Mouse (Mus musculus): ENCODE measurements at regions not wholly inside any gene's neighbourhood (a gene's known extent, or its start where the extent isn't known, plus 50 kb on each side); places are given as distances from the start of the nearest gene placed in this dataset.

- Histone ChIP-seq H3K4me2 (ENCODE audit: low read depth) (no peak overlapping the region), H3K79me2 (ENCODE audit: control insufficient read depth, insufficient read depth) (no peaks in the 10 kb centered on the region)
- TF ChIP-seq MYOD1 (IDR thresholded peaks at IDR 0.05; ENCODE audit: control insufficient read depth in 1 of 3, insufficient read length in 2 of 3, low read depth in 2 of 3): no peak
Observed at GRCm38 (mm10) chr10:9096207-9096606, 210.3 kb upstream of the Sash1 start.

GRCm38 (mm10) chr10:9095163-9095562 is 209.3 kb upstream of the Sash1 start:
- Histone ChIP-seq H3ac (ENCODE audit: control insufficient read depth, insufficient read length) (no peak overlapping the region), H3K27me3 (ENCODE audit: control insufficient read depth, insufficient read depth, insufficient read length) (no peaks in the 10 kb centered on the region), H3K36me3 (ENCODE audit: control insufficient read depth, insufficient read depth) (no peaks in the 10 kb centered on the region), H3K4me2 (ENCODE audit: low read depth) (peak overlapping the region; percentile 52), H3K4me3 (no peak overlapping the region), H3K79me2 (ENCODE audit: control insufficient read depth, insufficient read depth) (no peaks in the 10 kb centered on the region)
- TF ChIP-seq MYOD1 (IDR thresholded peaks at IDR 0.05; ENCODE audit: control insufficient read depth in 1 of 3, insufficient read length in 2 of 3, low read depth in 2 of 3) (no peak), TCF3 (IDR thresholded peaks at IDR 0.05; ENCODE audit: insufficient read length, low read depth) (no peak), POLR2A (IDR thresholded peaks at IDR 0.05; ENCODE audit: insufficient read length, low read depth) (no peak), CEBPB (IDR thresholded peaks at IDR 0.05; ENCODE audit: insufficient read depth, poor library complexity, severe bottlenecking) (no peak), E2F4 (IDR thresholded peaks at IDR 0.05; ENCODE audit: insufficient read depth) (no peak), MYOG (IDR thresholded peaks at IDR 0.05; ENCODE audit: control insufficient read depth in 1 of 3, insufficient read depth in 1 of 3, insufficient read length in 2 of 3, low read depth in 2 of 3) (no peak), POLR2AphosphoS2 (IDR thresholded peaks at IDR 0.05; ENCODE audit: insufficient read length, low read depth) (no peak), MAX (IDR thresholded peaks at IDR 0.05; ENCODE audit: low read depth) (no peak), USF1 (IDR thresholded peaks at IDR 0.05; ENCODE audit: low read depth) (no peak), REST (IDR thresholded peaks at IDR 0.05; ENCODE audit: insufficient read depth, insufficient read length) (no peak), SRF (IDR thresholded peaks at IDR 0.05; ENCODE audit: control insufficient read depth, insufficient read length, low read depth) (no peak), TCF12 (IDR thresholded peaks at IDR 0.05; ENCODE audit: insufficient read depth, poor library complexity, severe bottlenecking) (no peak)

More at GRCm38 (mm10) chr10:9096207-9096606, 210.3 kb upstream of the Sash1 start:
- Histone ChIP-seq H3K36me3 (ENCODE audit: control insufficient read depth, insufficient read depth) (no peaks in the 10 kb centered on the region), H3K27me3 (ENCODE audit: control insufficient read depth, insufficient read depth, insufficient read length) (no peaks in the 10 kb centered on the region), H3ac (ENCODE audit: control insufficient read depth, insufficient read length) (no peak overlapping the region), H3K4me3 (no peak overlapping the region)

GRCm38 (mm10) chr10:9092237-9092885 is 206.5 kb upstream of the Sash1 start:
- no peaks in the 10 kb centered on the region for H3K27me3 ChIP-seq (ENCODE audit: control insufficient read depth, insufficient read depth, insufficient read length)
- H3K36me3 ChIP-seq (ENCODE audit: control insufficient read depth, insufficient read depth): no peaks in the 10 kb centered on the region
- no peak for TF ChIP-seq TCF12 (IDR thresholded peaks at IDR 0.05; ENCODE audit: insufficient read depth, poor library complexity, severe bottlenecking)
- no peak for TF ChIP-seq REST (IDR thresholded peaks at IDR 0.05; ENCODE audit: insufficient read depth, insufficient read length)
- TF ChIP-seq POLR2AphosphoS2 (IDR thresholded peaks at IDR 0.05; ENCODE audit: insufficient read length, low read depth): no peak
- TF ChIP-seq MAX (IDR thresholded peaks at IDR 0.05; ENCODE audit: low read depth): no peak
- TF ChIP-seq MYOD1 (IDR thresholded peaks at IDR 0.05; ENCODE audit: control insufficient read depth in 1 of 3, insufficient read length in 2 of 3, low read depth in 2 of 3): no peak
- no peak for TF ChIP-seq USF1 (IDR thresholded peaks at IDR 0.05; ENCODE audit: low read depth)
- no peak for TF ChIP-seq E2F4 (IDR thresholded peaks at IDR 0.05; ENCODE audit: insufficient read depth)
- no peak for TF ChIP-seq POLR2A (IDR thresholded peaks at IDR 0.05; ENCODE audit: insufficient read length, low read depth)
- no peak overlapping the region for H3ac ChIP-seq (ENCODE audit: control insufficient read depth, insufficient read length)
- no peak overlapping the region for H3K4me3 ChIP-seq
- H3K79me2 ChIP-seq (ENCODE audit: control insufficient read depth, insufficient read depth): no peaks in the 10 kb centered on the region
- no peak overlapping the region for H3K4me2 ChIP-seq (ENCODE audit: low read depth)

GRCm38 (mm10) chr10:9090961-9091360 is 205.1 kb upstream of the Sash1 start:
- Histone ChIP-seq H3ac (ENCODE audit: control insufficient read depth, insufficient read length) (no peak overlapping the region), H3K79me2 (ENCODE audit: control insufficient read depth, insufficient read depth) (no peaks in the 10 kb centered on the region), H3K27me3 (ENCODE audit: control insufficient read depth, insufficient read depth, insufficient read length) (no peaks in the 10 kb centered on the region), H3K4me2 (ENCODE audit: low read depth) (no peak overlapping the region), H3K4me3 (no peak overlapping the region), H3K36me3 (ENCODE audit: control insufficient read depth, insufficient read depth) (no peaks in the 10 kb centered on the region)
- TF ChIP-seq TCF3 (IDR thresholded peaks at IDR 0.05; ENCODE audit: insufficient read length, low read depth) (no peak), POLR2A (IDR thresholded peaks at IDR 0.05; ENCODE audit: insufficient read length, low read depth) (no peak), USF1 (IDR thresholded peaks at IDR 0.05; ENCODE audit: low read depth) (no peak), CEBPB (IDR thresholded peaks at IDR 0.05; ENCODE audit: insufficient read depth, poor library complexity, severe bottlenecking) (no peak), SRF (IDR thresholded peaks at IDR 0.05; ENCODE audit: control insufficient read depth, insufficient read length, low read depth) (no peak), MAX (IDR thresholded peaks at IDR 0.05; ENCODE audit: low read depth) (no peak), POLR2AphosphoS2 (IDR thresholded peaks at IDR 0.05; ENCODE audit: insufficient read length, low read depth) (no peak), TCF12 (IDR thresholded peaks at IDR 0.05; ENCODE audit: insufficient read depth, poor library complexity, severe bottlenecking) (no peak), E2F4 (IDR thresholded peaks at IDR 0.05; ENCODE audit: insufficient read depth) (no peak), MYOD1 (IDR thresholded peaks at IDR 0.05; ENCODE audit: control insufficient read depth in 1 of 3, insufficient read length in 2 of 3, low read depth in 2 of 3) (no peak), REST (IDR thresholded peaks at IDR 0.05; ENCODE audit: insufficient read depth, insufficient read length) (no peak), MYOG (IDR thresholded peaks at IDR 0.05; ENCODE audit: control insufficient read depth in 1 of 3, insufficient read depth in 1 of 3, insufficient read length in 2 of 3, low read depth in 2 of 3) (no peak)

GRCm38 (mm10) chr10:9087871-9088270 is 202.0 kb upstream of the Sash1 start:
- TF ChIP-seq POLR2AphosphoS2 (IDR thresholded peaks at IDR 0.05; ENCODE audit: insufficient read length, low read depth) (no peak), MYOD1 (IDR thresholded peaks at IDR 0.05; ENCODE audit: control insufficient read depth in 1 of 3, insufficient read length in 2 of 3, low read depth in 2 of 3) (no peak), REST (IDR thresholded peaks at IDR 0.05; ENCODE audit: insufficient read depth, insufficient read length) (no peak), MAX (IDR thresholded peaks at IDR 0.05; ENCODE audit: low read depth) (no peak), TCF3 (IDR thresholded peaks at IDR 0.05; ENCODE audit: insufficient read length, low read depth) (no peak), TCF12 (IDR thresholded peaks at IDR 0.05; ENCODE audit: insufficient read depth, poor library complexity, severe bottlenecking) (no peak), MYOG (IDR thresholded peaks at IDR 0.05; ENCODE audit: control insufficient read depth in 1 of 3, insufficient read depth in 1 of 3, insufficient read length in 2 of 3, low read depth in 2 of 3) (no peak), E2F4 (IDR thresholded peaks at IDR 0.05; ENCODE audit: insufficient read depth) (no peak), POLR2A (IDR thresholded peaks at IDR 0.05; ENCODE audit: insufficient read length, low read depth) (no peak), CEBPB (IDR thresholded peaks at IDR 0.05; ENCODE audit: insufficient read depth, poor library complexity, severe bottlenecking) (no peak), SRF (IDR thresholded peaks at IDR 0.05; ENCODE audit: control insufficient read depth, insufficient read length, low read depth) (no peak), USF1 (IDR thresholded peaks at IDR 0.05; ENCODE audit: low read depth) (no peak)
- no peak overlapping the region for H3K4me2 ChIP-seq (ENCODE audit: low read depth)
- no peak overlapping the region for H3K4me3 ChIP-seq
- H3K79me2 ChIP-seq (ENCODE audit: control insufficient read depth, insufficient read depth): no peaks in the 10 kb centered on the region
- no peaks in the 10 kb centered on the region for H3K27me3 ChIP-seq (ENCODE audit: control insufficient read depth, insufficient read depth, insufficient read length)
- H3K36me3 ChIP-seq (ENCODE audit: control insufficient read depth, insufficient read depth): no peaks in the 10 kb centered on the region
- no peak overlapping the region for H3ac ChIP-seq (ENCODE audit: control insufficient read depth, insufficient read length)
